Mouse (Mus musculus): ENCODE results near the gene Tfcp2. TPM values are rescaled to one million over a fixed set of nuclear protein-coding genes. Genes with fewer than 3 reads are reported as not detected.

The Tfcp2 gene
- total and polyA plus RNA-seq, 2 experiments, result 4.0 to 5.8 TPM

DNA sequence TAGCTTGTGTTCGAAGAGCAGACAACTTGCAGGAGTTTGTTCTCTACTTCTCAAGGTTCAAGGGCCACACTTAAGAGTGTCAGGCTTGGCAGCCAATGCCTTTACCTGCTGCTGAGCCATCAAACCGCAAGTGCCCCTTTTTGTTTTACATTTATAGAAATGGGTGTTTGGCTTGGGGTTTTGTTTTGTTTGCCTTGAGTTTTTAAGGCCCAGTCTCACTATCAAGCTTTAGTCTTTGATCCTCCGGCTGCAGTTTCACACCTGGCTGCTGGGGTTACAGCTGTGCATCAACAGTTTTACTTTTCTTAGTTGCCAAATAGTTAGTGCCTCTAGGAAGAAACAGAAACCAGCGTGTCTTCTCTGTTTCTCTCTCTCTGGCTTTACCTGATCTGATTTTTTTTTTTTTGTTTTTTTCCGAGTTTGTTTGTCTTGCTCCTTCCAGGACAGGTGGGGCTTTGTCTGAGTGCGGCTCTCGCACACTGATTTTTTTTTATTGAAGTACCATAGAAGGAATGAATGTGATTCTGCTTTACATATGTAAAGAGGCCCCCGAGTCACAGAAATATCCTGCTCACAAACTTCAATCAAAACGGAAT is 46.6 kb upstream of the Tfcp2 start:
- 33% methylated on average over 9 of the region's 9 CpGs for WGBS
- peak overlapping the region; percentile 80; the same call in 1 of the 2 replicates for H3K9ac ChIP-seq (ENCODE audit: low read depth, low read length)
- H3K27ac ChIP-seq (replicated peaks; ENCODE audit: insufficient read depth, low read depth, low read length), result no peak overlapping the region
- no peaks in the 10 kb centered on the region for H3K36me3 ChIP-seq (ENCODE audit: control insufficient read depth, insufficient read depth, low read length)
- H3K79me2 ChIP-seq (ENCODE audit: control insufficient read depth, insufficient read depth, low read length), result no peaks in the 10 kb centered on the region
- H3K27me3 ChIP-seq (ENCODE audit: control insufficient read depth, insufficient read depth, low read length), result no peaks in the 10 kb centered on the region
- peaks cover 4% of the 10 kb centered on the region; the same call in 1 of the 2 replicates for H3K4me1 ChIP-seq (ENCODE audit: control insufficient read depth, insufficient read depth, low read length)
- no peak for DNase-seq (ENCODE audit: extremely low read depth, low read depth, low spot score)
- TF ChIP-seq POLR2A (IDR thresholded peaks at IDR 0.05; ENCODE audit: extremely low read depth, insufficient read depth, low read length) (no peak), CTCF (IDR thresholded peaks at IDR 0.05; ENCODE audit: low read depth, low read length) (no peak)
- 0 out of 2 replicates have a peak overlapping the region, but pooled peaks have one; percentile 87 for H3K4me3 ChIP-seq (ENCODE audit: insufficient read depth, low read depth, low read length)

DNA sequence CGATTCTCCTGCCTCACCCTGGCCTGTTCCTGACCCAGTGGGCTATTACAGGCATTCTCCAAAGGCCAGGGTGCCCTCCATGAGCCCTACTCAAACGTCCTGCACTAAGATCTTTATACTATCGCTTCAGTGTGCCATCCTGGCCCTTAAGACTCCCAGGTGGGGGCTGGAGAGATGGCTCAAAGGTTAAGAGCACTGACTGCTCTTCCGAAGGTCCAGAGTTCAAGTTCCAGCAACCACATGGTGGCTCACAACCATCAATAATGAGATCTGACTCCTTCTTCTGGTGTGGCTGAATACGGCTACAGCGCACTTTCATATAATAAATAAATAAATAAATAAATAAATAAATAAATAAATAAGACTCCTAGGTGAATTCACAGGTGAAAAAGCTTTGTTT is 41.0 kb upstream of the Tfcp2 start:
- no peak for TF ChIP-seq POLR2A (IDR thresholded peaks at IDR 0.05; ENCODE audit: extremely low read depth, insufficient read depth, low read length)
- TF ChIP-seq CTCF (IDR thresholded peaks at IDR 0.05; ENCODE audit: low read depth, low read length), result no peak
- Histone ChIP-seq H3K79me2 (ENCODE audit: control insufficient read depth, insufficient read depth, low read length) (no peaks in the 10 kb centered on the region), H3K9ac (ENCODE audit: low read depth, low read length) (no peak overlapping the region), H3K27ac (replicated peaks; ENCODE audit: insufficient read depth, low read depth, low read length) (no peak overlapping the region), H3K4me3 (ENCODE audit: insufficient read depth, low read depth, low read length) (no peak overlapping the region), H3K4me1 (ENCODE audit: control insufficient read depth, insufficient read depth, low read length) (no peaks in the 10 kb centered on the region), H3K36me3 (ENCODE audit: control insufficient read depth, insufficient read depth, low read length) (no peaks in the 10 kb centered on the region), H3K27me3 (ENCODE audit: control insufficient read depth, insufficient read depth, low read length) (no peaks in the 10 kb centered on the region)
- WGBS, result 65% methylated on average over 6 of the region's 6 CpGs
- DNase-seq (ENCODE audit: extremely low read depth, low read depth, low spot score), result peak; percentile 13

DNA sequence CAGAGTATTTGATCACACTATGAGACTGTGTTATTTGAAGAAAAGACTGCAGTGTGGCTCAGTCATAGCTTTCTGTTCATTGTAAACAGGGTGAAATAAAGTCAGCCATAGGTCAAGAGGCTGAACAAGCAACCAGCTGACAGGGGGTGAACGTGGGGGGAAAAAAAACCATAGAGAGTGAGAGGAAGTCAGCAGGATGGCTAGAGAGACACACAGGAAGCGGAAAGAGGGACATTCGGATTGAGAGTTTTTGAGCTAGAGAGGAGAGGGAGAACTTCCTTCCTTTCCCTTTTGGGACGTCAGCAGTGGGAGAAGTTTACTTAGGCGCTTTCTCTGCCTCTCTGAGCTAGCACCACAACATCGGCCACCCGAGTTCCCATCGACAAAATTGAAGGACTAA is 38.6 kb upstream of the Tfcp2 start:
- Histone ChIP-seq H3K79me2 (ENCODE audit: control insufficient read depth, insufficient read depth, low read length) (no peaks in the 10 kb centered on the region), H3K36me3 (ENCODE audit: control insufficient read depth, insufficient read depth, low read length) (no peaks in the 10 kb centered on the region), H3K4me1 (ENCODE audit: control insufficient read depth, insufficient read depth, low read length) (no peaks in the 10 kb centered on the region), H3K4me3 (ENCODE audit: insufficient read depth, low read depth, low read length) (no peak overlapping the region), H3K9ac (ENCODE audit: low read depth, low read length) (no peak overlapping the region), H3K27me3 (ENCODE audit: control insufficient read depth, insufficient read depth, low read length) (no peaks in the 10 kb centered on the region), H3K27ac (replicated peaks; ENCODE audit: insufficient read depth, low read depth, low read length) (no peak overlapping the region)
- TF ChIP-seq POLR2A (IDR thresholded peaks at IDR 0.05; ENCODE audit: extremely low read depth, insufficient read depth, low read length) (no peak), CTCF (IDR thresholded peaks at IDR 0.05; ENCODE audit: low read depth, low read length) (no peak)
- no peak for DNase-seq (ENCODE audit: extremely low read depth, low read depth, low spot score)
- 77% methylated on average over 8 of the region's 8 CpGs for WGBS

DNA sequence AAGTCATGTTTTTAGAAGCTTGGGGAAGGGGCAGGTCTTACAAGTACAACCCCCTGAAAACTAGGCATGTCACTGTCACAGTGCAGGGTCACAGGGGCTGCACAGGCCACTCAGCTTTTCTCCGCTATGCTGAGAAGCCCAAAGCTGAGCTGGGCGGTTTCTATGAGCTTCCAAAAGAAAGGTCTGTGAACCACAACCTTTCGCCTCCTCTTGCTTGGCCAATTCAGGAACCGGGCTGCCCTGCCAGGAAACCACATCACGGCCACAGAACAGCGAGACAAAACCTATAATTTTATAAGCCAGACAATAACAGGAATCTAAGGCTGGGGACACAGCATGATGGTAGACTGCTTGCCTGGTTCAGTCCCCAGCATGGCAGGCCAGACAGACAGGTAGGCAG is 36.5 kb upstream of the Tfcp2 start:
- Histone ChIP-seq H3K79me2 (ENCODE audit: control insufficient read depth, insufficient read depth, low read length) (no peaks in the 10 kb centered on the region), H3K4me3 (ENCODE audit: insufficient read depth, low read depth, low read length) (no peak overlapping the region), H3K9ac (ENCODE audit: low read depth, low read length) (no peak overlapping the region), H3K27ac (replicated peaks; ENCODE audit: insufficient read depth, low read depth, low read length) (no peak overlapping the region), H3K36me3 (ENCODE audit: control insufficient read depth, insufficient read depth, low read length) (no peaks in the 10 kb centered on the region), H3K27me3 (ENCODE audit: control insufficient read depth, insufficient read depth, low read length) (no peaks in the 10 kb centered on the region), H3K4me1 (ENCODE audit: control insufficient read depth, insufficient read depth, low read length) (no peaks in the 10 kb centered on the region)
- no peak for TF ChIP-seq CTCF (IDR thresholded peaks at IDR 0.05; ENCODE audit: low read depth, low read length)
- DNase-seq (ENCODE audit: extremely low read depth, low read depth, low spot score), result no peak
- WGBS, result 88% methylated on average over 6 of the region's 6 CpGs

DNA sequence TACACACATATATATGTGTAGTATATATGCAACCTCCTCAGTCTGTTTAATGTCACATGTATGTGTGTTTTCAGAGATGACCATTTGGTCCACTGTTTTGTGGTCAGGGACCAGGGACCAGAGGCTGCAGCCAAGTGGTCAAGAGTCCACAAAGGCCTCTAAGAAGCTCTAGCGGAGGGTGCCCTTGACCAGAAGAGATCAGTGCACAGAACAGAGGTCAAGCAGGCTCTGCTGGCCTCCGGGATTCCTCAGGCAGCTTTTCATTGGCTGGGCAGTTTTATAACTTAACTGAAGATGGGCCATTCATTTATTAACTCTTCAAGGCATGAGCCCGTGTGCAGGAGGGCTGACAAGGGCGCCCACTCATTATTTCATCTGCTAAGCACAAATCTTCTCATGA is 35.4 kb upstream of the Tfcp2 start:
- Histone ChIP-seq H3K4me1 (ENCODE audit: control insufficient read depth, insufficient read depth, low read length) (no peaks in the 10 kb centered on the region), H3K27ac (replicated peaks; ENCODE audit: insufficient read depth, low read depth, low read length) (no peak overlapping the region), H3K79me2 (ENCODE audit: control insufficient read depth, insufficient read depth, low read length) (no peaks in the 10 kb centered on the region), H3K36me3 (ENCODE audit: control insufficient read depth, insufficient read depth, low read length) (no peaks in the 10 kb centered on the region), H3K4me3 (ENCODE audit: insufficient read depth, low read depth, low read length) (no peak overlapping the region), H3K9ac (ENCODE audit: low read depth, low read length) (no peak overlapping the region), H3K27me3 (ENCODE audit: control insufficient read depth, insufficient read depth, low read length) (no peaks in the 10 kb centered on the region)
- 72% methylated on average over 4 of the region's 4 CpGs for WGBS
- DNase-seq (ENCODE audit: extremely low read depth, low read depth, low spot score), result no peak
- TF ChIP-seq CTCF (IDR thresholded peaks at IDR 0.05; ENCODE audit: low read depth, low read length) (no peak), POLR2A (IDR thresholded peaks at IDR 0.05; ENCODE audit: extremely low read depth, insufficient read depth, low read length) (no peak)

DNA sequence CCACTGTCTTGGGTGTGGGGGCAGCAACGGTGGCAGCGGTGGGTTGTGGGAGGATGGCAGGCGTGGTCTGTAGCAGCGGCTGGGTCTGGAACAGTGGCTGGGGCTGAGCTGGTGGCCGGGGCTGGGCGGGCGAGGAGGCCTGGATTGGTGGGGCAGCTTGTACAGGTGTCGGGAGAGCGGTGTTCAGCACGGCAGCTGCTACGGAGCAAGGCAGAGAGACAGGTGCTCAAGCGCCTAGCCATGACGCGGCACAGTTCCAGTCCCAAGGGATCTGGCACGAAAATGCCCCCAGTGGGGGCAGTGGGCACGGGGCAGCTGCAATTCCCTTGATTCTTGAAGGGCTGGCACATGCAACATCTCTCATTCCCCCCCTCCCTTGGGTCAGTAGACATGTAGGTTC is 34.1 kb upstream of the Tfcp2 start:
- no peaks in the 10 kb centered on the region for H3K79me2 ChIP-seq (ENCODE audit: control insufficient read depth, insufficient read depth, low read length)
- H3K4me1 ChIP-seq (ENCODE audit: control insufficient read depth, insufficient read depth, low read length), result no peaks in the 10 kb centered on the region
- no peak overlapping the region for H3K9ac ChIP-seq (ENCODE audit: low read depth, low read length)
- TF ChIP-seq POLR2A (IDR thresholded peaks at IDR 0.05; ENCODE audit: extremely low read depth, insufficient read depth, low read length) (no peak), CTCF (IDR thresholded peaks at IDR 0.05; ENCODE audit: low read depth, low read length) (no peak)
- H3K27ac ChIP-seq (replicated peaks; ENCODE audit: insufficient read depth, low read depth, low read length), result no peak overlapping the region
- no peaks in the 10 kb centered on the region for H3K27me3 ChIP-seq (ENCODE audit: control insufficient read depth, insufficient read depth, low read length)
- DNase-seq (ENCODE audit: extremely low read depth, low read depth, low spot score), result no peak
- no peaks in the 10 kb centered on the region for H3K36me3 ChIP-seq (ENCODE audit: control insufficient read depth, insufficient read depth, low read length)
- 97% methylated on average over 16 of the region's 16 CpGs for WGBS
- H3K4me3 ChIP-seq (ENCODE audit: insufficient read depth, low read depth, low read length), result no peak overlapping the region

Measured in liver, adult 2 months (tissue).